8 mouse cellular contexts compared by ENCODE assay signal in the genomic region with DNA sequence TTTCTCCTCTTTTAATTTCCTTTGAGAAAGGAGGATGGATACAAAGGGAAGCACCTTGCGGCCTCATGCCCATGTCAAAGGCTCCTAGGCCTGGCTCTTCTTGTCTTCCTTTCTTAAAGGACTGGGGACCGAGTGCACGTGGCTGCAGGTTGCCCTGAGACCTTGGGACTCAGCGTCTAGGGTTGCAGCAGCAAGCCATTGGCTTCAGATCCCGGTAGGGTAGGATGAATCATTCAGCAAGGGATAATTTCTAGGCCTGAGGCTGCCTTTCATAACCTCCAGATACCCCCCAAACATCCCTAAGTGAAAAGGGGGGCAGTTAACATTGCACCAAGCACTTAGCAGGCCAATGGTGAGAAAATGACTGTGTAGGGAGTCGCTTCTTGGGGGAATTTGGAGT. TPM values are rescaled to one million over a fixed set of nuclear protein-coding genes. Genes with fewer than 3 reads are reported as not detected.
DNase-seq lines count a peak whose midpoint lies in the region; ATAC-seq and TF ChIP-seq lines count a peak whose summit lies in the region.
"Had no signal": no experiment of that assay in that cellular context is flagged by ENCODE, and none has a peak within 500 bp of the region (broad histone marks: within the 10 kb centered on the region; RNA-seq: fewer than 3 reads in every experiment).

No protein-coding gene starts in this region.

- H3K9me3 ChIP-seq in hindbrain, embryonic 10.5 days = no peaks in the 10 kb centered on the region
- no peaks in the 10 kb centered on the region for H3K9me3 ChIP-seq in neural tube, embryonic 14.5 days (ENCODE audit: control insufficient read depth, low read length)

- no peak overlapping the region for H3K27ac ChIP-seq in hindbrain, embryonic 10.5 days
- H3K27ac ChIP-seq in neural tube, embryonic 14.5 days (ENCODE audit: low read depth, low read length) = peak overlapping the region; percentile 100

- DNase-seq in lung, adult 2 months = no peak
- DNase-seq in lung, postnatal 14 days = no peak
- no peak for DNase-seq in hindbrain, embryonic 10.5 days (ENCODE audit: low spot score)
- DNase-seq in kidney, postnatal 25 days = peak; percentile 58 to 82
- no peak for DNase-seq in embryo, embryonic 10 days (ENCODE audit: low spot score)
- DNase-seq in ovary, postnatal 14 days (ENCODE audit: low spot score) = no peak

- H3K9ac ChIP-seq in neural tube, embryonic 14.5 days (replicated peaks; ENCODE audit: low read depth, low read length) = peak overlapping the region; percentile 100

- peaks cover 18% of the 10 kb centered on the region for H3K4me1 ChIP-seq in lung, adult 2 months (ENCODE audit: control insufficient read depth, insufficient read depth, low read length)
- H3K4me1 ChIP-seq in hindbrain, embryonic 10.5 days (replicated peaks) = peaks cover 12% of the 10 kb centered on the region
- peaks cover 71% of the 10 kb centered on the region for H3K4me1 ChIP-seq in neural tube, embryonic 14.5 days (ENCODE audit: control insufficient read depth, insufficient read depth, low read length)

- no peak for TF ChIP-seq POLR2A in lung, adult 2 months (IDR thresholded peaks at IDR 0.05; ENCODE audit: borderline replicate concordance, extremely low read depth, low read depth, low read length)

- H3K4me2 ChIP-seq in neural tube, embryonic 14.5 days (ENCODE audit: low read depth, low read length) = peak overlapping the region; percentile 100

- H3K36me3 ChIP-seq in hindbrain, embryonic 10.5 days = no peaks in the 10 kb centered on the region
- H3K36me3 ChIP-seq in neural tube, embryonic 14.5 days (ENCODE audit: control insufficient read depth, insufficient read depth, low read length) = peaks cover 2% of the 10 kb centered on the region; the same call in 1 of the 2 replicates

- peak overlapping the region; percentile 26 for H3K4me3 ChIP-seq in lung, adult 2 months (replicated peaks; ENCODE audit: extremely low read depth, low read depth, low read length)
- peak overlapping the region; percentile 30 for H3K4me3 ChIP-seq in hindbrain, embryonic 10.5 days
- H3K4me3 ChIP-seq in neural tube, embryonic 14.5 days (ENCODE audit: low read depth, low read length) = peak overlapping the region; percentile 95

- 19% methylated on average over 6 of the region's 6 CpGs for WGBS in lung, adult 2 months
- 6% methylated on average over 6 of the region's 6 CpGs for whole genome bisulfite sequencing in hindbrain, embryonic 10.5 days
- WGBS in neural tube, embryonic 14.5 days = 2% methylated on average over 6 of the region's 6 CpGs

- peaks cover 100% of the 10 kb centered on the region for H3K27me3 ChIP-seq in hindbrain, embryonic 10.5 days (ENCODE audit: insufficient read depth, poor library complexity, severe bottlenecking)
- H3K27me3 ChIP-seq in neural tube, embryonic 14.5 days (ENCODE audit: control insufficient read depth, insufficient read depth, low read length) = no peaks in the 10 kb centered on the region

- no peak for ATAC-seq in neural tube, embryonic 14.5 days (ENCODE audit: low read depth)

- TF ChIP-seq CTCF in lung, adult 2 months (IDR thresholded peaks at IDR 0.05; ENCODE audit: insufficient read depth, low read length) = no peak

RNA-seq across cellular contexts. Expression of gene Hoxb4, which starts 7.0 kb away (rescaled TPM):
- 9.9 and 12.5 TPM in 2 replicates for polyA plus RNA-seq in lung, adult 2 months (2012; rRNA removed)
- 0.47 and 3.1 TPM in 2 replicates for polyA plus RNA-seq in hindbrain, embryonic 10.5 days (2016; fragmentation: Nextera tagmentation; extraction: Ambion mirVana)
- 3.4 and 4.1 TPM in 2 replicates for polyA plus RNA-seq in neural tube, embryonic 14.5 days (2014; fragmentation: Nextera tagmentation; extraction: Ambion mirVana)
- polyA plus RNA-seq: frontal cortex, adult 2 months had no signal

RNA-seq across cellular contexts. Expression of gene Hoxb5, which starts 8.0 kb away (rescaled TPM):
- 12.1 and 15.6 TPM in 2 replicates for polyA plus RNA-seq in lung, adult 2 months (2012; rRNA removed)
- 0.14 and 6.3 TPM in 2 replicates for polyA plus RNA-seq in hindbrain, embryonic 10.5 days (2016; fragmentation: Nextera tagmentation; extraction: Ambion mirVana)
- 49.1 and 52.4 TPM in 2 replicates for polyA plus RNA-seq in neural tube, embryonic 14.5 days (2014; fragmentation: Nextera tagmentation; extraction: Ambion mirVana)
- polyA plus RNA-seq: frontal cortex, adult 2 months had no signal

RNA-seq across cellular contexts. Expression of gene Hoxb3, which starts 12.0 kb away (rescaled TPM):
- polyA plus RNA-seq in lung, adult 2 months (2012; rRNA removed) = 11.0 and 13.2 TPM in 2 replicates
- 5.3 and 9.6 TPM in 2 replicates for polyA plus RNA-seq in hindbrain, embryonic 10.5 days (2016; fragmentation: Nextera tagmentation; extraction: Ambion mirVana)
- 13.5 and 13.9 TPM in 2 replicates for polyA plus RNA-seq in neural tube, embryonic 14.5 days (2014; fragmentation: Nextera tagmentation; extraction: Ambion mirVana)
- polyA plus RNA-seq: frontal cortex, adult 2 months had no signal

RNA-seq across cellular contexts. Expression of gene Hoxb6, which starts 18.8 kb away (rescaled TPM):
- polyA plus RNA-seq in lung, adult 2 months (2012; rRNA removed) = 8.1 and 8.2 TPM in 2 replicates
- 0.31 TPM in 1 of 2 replicates, not detected in the other for polyA plus RNA-seq in hindbrain, embryonic 10.5 days (2016; fragmentation: Nextera tagmentation; extraction: Ambion mirVana)
- polyA plus RNA-seq in neural tube, embryonic 14.5 days (2014; fragmentation: Nextera tagmentation; extraction: Ambion mirVana) = 138 and 141 TPM in 2 replicates
- polyA plus RNA-seq: frontal cortex, adult 2 months had no signal

RNA-seq across cellular contexts. Expression of gene Hoxb7, which starts 24.7 kb away (rescaled TPM):
- 0.52 and 1.1 TPM in 2 replicates for polyA plus RNA-seq in lung, adult 2 months (2012; rRNA removed)
- polyA plus RNA-seq in hindbrain, embryonic 10.5 days (2016; fragmentation: Nextera tagmentation; extraction: Ambion mirVana) = not detected in 2 replicates
- polyA plus RNA-seq in neural tube, embryonic 14.5 days (2014; fragmentation: Nextera tagmentation; extraction: Ambion mirVana) = 120 and 133 TPM in 2 replicates
- polyA plus RNA-seq: frontal cortex, adult 2 months had no signal

Comparison
In these comparisons a context has a peak if more than half of its experiments do, and no peak if none do; other contexts are left out.
1. DNase-seq: peak in kidney, postnatal 25 days (2 of 2); none in lung, adult 2 months (single experiment), lung, postnatal 14 days (single experiment), hindbrain, embryonic 10.5 days (single experiment), embryo, embryonic 10 days (single experiment) and ovary, postnatal 14 days (single experiment).
2. H3K4me3 ChIP-seq: peak in every context shown above with its lines; median percentile 95 in neural tube, embryonic 14.5 days; 30 in hindbrain, embryonic 10.5 days; 26 in lung, adult 2 months.